Mouse (Mus musculus): ENCODE measurements around the gene Tnni1.

Gene Tnni1

GRCm38 (mm10) chr1:135778780-135779535, at the start of gene Tnni1:
Gene Tnni1 (plus strand): TSS chr1:135779434.
- peak; percentile 69 to 75 for DNase-seq (ENCODE audit: low spot score in 2 of 2)

- DNase-seq (ENCODE audit: low spot score in 2 of 2), result no peak
These were observed 49.4 kb upstream of the Tnni1 start for GRCm38 (mm10) chr1:135729821-135730220.

GRCm38 (mm10) chr1:135730296-135730695, 48.9 kb upstream of the Tnni1 start:
- DNase-seq (ENCODE audit: low spot score in 2 of 2), result no peak

GRCm38 (mm10) chr1:135731393-135731792, 47.8 kb upstream of the Tnni1 start:
- no peak for DNase-seq (ENCODE audit: low spot score in 2 of 2)

GRCm38 (mm10) chr1:135731897-135732684, 47.1 kb upstream of the Tnni1 start:
- DNase-seq (ENCODE audit: low spot score in 2 of 2), result no peak

- peak in 1 of 2 experiments; percentile 65 for DNase-seq (ENCODE audit: low spot score in 2 of 2)
These were observed 44.9 kb upstream of the Tnni1 start for GRCm38 (mm10) chr1:135734225-135734937.

- no peak for DNase-seq (ENCODE audit: low spot score in 2 of 2)
These were observed 43.8 kb upstream of the Tnni1 start for GRCm38 (mm10) chr1:135735460-135735859.

- no peak for DNase-seq (ENCODE audit: low spot score in 2 of 2)
These were observed 34.2 kb upstream of the Tnni1 start for GRCm38 (mm10) chr1:135744987-135745386.

- no peak for DNase-seq (ENCODE audit: low spot score in 2 of 2)
These were observed 33.0 kb upstream of the Tnni1 start for GRCm38 (mm10) chr1:135746248-135746647.

GRCm38 (mm10) chr1:135752737-135753348, 26.4 kb upstream of the Tnni1 start:
- DNase-seq (ENCODE audit: low spot score in 2 of 2), result peak; percentile 89 to 94

GRCm38 (mm10) chr1:135755287-135755686, 23.9 kb upstream of the Tnni1 start:
- peak in 1 of 2 experiments; percentile 61 for DNase-seq (ENCODE audit: low spot score in 2 of 2)

- DNase-seq (ENCODE audit: low spot score in 2 of 2), result no peak
These were observed 23.3 kb upstream of the Tnni1 start for GRCm38 (mm10) chr1:135755913-135756312.

GRCm38 (mm10) chr1:135757287-135757686, 21.9 kb upstream of the Tnni1 start:
- no peak for DNase-seq (ENCODE audit: low spot score in 2 of 2)

- DNase-seq (ENCODE audit: low spot score in 2 of 2), result no peak
These were observed 19.5 kb upstream of the Tnni1 start for GRCm38 (mm10) chr1:135759685-135760084.

GRCm38 (mm10) chr1:135760216-135760615, 19.0 kb upstream of the Tnni1 start:
- DNase-seq (ENCODE audit: low spot score in 2 of 2), result no peak

GRCm38 (mm10) chr1:135761728-135762127, 17.5 kb upstream of the Tnni1 start:
- no peak for DNase-seq (ENCODE audit: low spot score in 2 of 2)

GRCm38 (mm10) chr1:135763503-135764205, 15.6 kb upstream of the Tnni1 start:
- no peak for DNase-seq (ENCODE audit: low spot score in 2 of 2)

- no peak for DNase-seq (ENCODE audit: low spot score in 2 of 2)
These were observed 15.1 kb upstream of the Tnni1 start for GRCm38 (mm10) chr1:135764206-135764528.

- DNase-seq (ENCODE audit: low spot score in 2 of 2), result peak; percentile 86 to 89
These were observed 13.3 kb upstream of the Tnni1 start, which contains the start of gene Phlda3 for GRCm38 (mm10) chr1:135765645-135766591. Gene Phlda3 (plus strand): TSS chr1:135766119.
